Mouse (Mus musculus) frontal cortex, adult 2 months (tissue): ENCODE measurements at regions not wholly inside any gene's neighbourhood (a gene's known extent, or its start where the extent isn't known, plus 50 kb on each side); places are given as distances from the start of the nearest gene placed in this dataset.
A peak's percentile ranks its signal among the peaks of the same experiment; 100 is the strongest.

ENCODE experiments used
- DNase-seq, 2 experiments: peaks; one replicate each; pipeline ENCODE4 v3.0.0; 2022; ENCODE audit warnings: low spot score in 1 of 2; ENCODE audit errors: extremely low spot score in 1 of 2

GRCm38 (mm10) chr2:124933876-124934275, 134.0 kb upstream of the Slc24a5 start:
- DNase-seq, result no peak

DNA sequence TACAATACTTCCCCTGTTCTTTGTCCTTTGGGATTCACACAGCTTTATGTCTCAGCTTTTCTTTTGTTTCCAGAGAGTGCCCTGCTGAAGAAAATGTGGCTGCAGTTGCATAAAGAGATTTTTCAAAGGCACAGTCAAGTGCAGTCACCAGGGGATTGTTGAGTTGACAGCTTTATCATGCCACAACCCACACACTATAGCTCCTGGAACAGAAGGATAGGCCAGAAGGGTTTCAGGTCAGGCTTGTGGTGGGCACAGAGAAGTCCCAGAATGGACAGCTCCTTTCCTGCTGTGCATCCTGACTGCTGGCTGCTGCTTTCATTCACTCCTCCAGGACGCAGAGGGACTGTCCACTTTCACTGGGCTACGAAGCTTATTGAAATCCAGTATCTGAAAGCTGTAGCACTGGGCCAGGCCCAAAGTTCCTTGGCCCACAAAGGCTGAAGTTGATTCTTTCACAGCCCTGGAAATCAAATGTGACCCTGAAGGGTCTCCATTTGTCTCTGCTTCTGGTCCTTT, 119.6 kb upstream of the Slc24a5 start:
- DNase-seq, result no peak

- no peak for DNase-seq
Observed at GRCm38 (mm10) chr2:124948812-124949211, 119.1 kb upstream of the Slc24a5 start.

DNA sequence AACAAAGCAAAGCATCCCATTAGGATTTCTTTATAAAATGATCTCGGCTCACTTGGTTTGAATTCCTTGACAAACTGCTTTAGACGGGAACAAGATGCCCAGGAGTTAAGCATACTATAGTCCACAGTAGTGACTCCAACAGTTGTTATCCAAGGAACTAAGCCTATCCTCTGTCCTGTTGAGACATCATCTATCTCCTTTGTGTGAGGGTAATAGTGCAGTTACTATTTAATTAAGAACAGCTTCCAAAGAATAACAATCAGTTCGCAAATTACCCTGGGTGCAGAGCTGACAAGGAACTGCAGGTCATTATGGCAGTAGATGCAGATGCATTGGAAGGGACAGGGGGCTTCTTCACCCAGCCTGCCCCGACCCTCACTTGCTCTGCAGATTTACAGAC, 115.7 kb upstream of the Slc24a5 start:
- DNase-seq, result no peak

- DNase-seq, result no peak
Observed at GRCm38 (mm10) chr2:124953015-124953414, 114.9 kb upstream of the Slc24a5 start.

DNA sequence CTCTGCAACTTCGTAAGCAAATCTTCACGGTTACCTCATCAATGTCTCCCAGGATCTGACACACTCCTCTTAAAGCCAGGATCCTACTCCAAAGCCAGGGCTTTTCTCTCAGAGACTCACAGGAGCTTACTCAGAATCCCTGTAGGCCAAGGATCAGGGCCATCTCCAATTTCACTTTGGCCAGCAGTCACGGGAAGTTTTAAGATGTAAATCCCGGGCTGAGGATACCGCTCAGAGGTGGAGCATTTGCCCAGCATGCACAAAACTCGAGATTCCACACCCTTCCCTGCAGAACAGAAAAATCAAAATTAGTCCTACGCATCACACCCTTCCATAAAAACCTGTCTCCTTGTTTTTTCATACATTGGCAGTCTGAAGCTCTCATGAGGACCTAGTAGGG, 112.1 kb upstream of the Slc24a5 start:
- DNase-seq, result no peak

DNA sequence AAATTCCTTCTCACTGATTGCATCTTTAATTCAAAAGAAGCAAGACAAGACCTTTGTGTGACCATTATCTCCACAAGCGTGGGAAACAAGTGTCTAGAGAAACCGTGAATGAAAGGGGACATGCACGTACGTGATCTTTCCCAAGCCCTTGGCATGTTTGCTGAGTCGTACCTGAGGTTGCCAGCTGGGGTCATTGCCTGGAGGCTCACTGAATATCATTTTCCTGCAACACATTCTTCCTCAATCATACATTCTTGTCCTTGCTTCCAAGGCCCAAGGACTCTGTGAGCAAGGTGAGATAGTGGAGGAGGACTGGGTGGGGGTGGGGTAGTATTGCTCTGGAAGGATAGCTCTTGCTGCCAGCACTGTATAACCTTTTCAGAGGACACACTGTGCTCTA, 108.5 kb upstream of the Slc24a5 start:
- DNase-seq, result no peak

DNA sequence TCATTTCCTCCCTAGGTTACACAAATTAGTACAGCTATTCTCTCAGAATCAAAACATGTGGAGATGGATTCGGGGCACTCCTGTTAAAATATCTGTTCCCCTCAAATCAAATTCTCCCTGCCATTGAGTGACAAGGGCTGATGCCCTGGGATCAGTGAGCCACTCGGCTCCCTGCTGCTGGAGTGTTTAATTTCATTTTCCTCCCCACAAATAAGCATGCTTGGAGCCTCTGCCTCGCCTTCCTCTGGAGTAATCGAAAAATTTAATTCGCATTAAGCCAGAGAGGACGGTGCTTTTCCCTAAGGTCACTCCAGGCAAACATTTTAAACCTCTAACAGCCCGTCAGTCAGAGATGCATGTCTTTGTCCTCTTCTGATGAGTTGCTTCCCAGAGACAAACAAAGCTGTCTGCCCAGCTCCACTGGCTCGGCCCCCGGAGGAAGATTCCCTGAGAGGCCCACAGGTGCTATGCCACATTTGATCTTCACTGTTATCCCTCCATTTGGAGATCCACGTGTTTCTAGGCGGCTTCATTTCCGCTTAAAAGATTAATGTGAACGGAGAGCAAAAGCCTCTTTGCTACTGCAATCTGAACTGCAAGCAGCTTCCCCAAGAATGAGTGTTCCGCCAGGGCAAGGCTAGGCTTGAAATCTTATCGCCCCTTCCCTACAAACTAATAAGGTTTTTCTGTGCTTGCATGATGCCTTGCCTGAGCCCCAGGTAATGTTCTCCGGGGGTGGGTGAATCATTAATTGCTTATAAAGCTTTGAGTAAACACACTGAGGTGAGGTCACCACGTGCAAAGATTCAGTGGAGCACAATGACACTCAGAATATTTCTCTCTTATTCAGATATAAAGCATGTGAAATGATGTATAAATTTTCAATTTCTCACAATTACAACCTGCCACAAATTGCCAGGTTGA, 95.8 kb upstream of the Slc24a5 start:
- DNase-seq, result no peak

GRCm38 (mm10) chr2:124975106-124975505, 92.8 kb upstream of the Slc24a5 start:
- DNase-seq, result peak in 1 of 2 experiments; percentile 12

DNA sequence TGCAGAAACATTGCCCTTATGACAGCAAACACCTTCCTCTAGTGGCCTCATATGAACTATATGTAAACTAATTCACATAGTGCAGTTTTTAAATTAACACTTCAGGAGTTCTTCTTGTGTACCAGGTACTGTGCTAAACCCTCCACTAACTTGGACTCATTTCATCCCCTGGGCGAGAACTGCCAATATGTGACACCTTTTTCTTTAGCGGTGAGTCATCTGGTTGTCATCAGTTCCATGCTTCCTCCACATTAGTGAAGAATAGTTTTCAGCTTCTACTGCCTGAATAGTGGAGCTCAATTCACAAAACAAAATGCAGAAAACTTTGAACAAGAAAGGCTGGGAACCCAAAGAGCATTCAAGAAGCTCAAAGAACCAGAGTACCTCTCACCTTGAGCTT, 76.9 kb upstream of the Slc24a5 start:
- DNase-seq, result peak in 1 of 2 experiments; percentile 55

DNA sequence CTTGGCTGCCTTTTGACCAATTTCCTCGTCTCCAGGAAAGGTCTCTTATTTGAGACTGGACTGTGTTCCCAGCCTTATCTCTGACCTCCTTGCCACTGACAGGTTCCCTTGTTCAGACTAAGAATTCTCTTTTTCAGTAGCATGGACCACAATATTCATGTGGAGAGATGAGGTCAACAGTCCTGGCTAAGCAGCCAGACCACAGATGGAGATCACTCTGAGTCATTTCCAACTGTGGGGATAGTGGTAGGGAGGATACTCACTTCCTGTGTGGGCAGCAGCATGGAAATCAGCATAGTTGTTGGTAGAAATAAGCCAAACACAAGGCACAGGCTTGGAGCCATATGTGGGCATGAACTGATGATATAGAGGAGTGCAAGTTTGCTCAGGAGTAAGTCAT, 52.9 kb upstream of the Slc24a5 start:
- DNase-seq, result peak in 1 of 2 experiments; percentile 43

- no peak for DNase-seq
Observed at GRCm38 (mm10) chr2:125016946-125017345, 51.0 kb upstream of the Slc24a5 start.
